Mouse (Mus musculus) central nervous system, embryonic 18 days (tissue): ENCODE measurements around the gene Olfr732. TPM values are rescaled to one million over a fixed set of nuclear protein-coding genes. Genes with fewer than 3 reads are reported as not detected.

Experiments
- polyA plus RNA-seq: library from polyadenylated mRNA; depleted of rRNA; stranded (reverse); fragments of >200 nt; gene quantifications from 2 replicates; pipeline ENCODE4 v1.2.3, GENCODE M21; 2012; rRNA removed

The Olfr732 gene
- polyA plus RNA-seq: not detected in 2 replicates

DNA sequence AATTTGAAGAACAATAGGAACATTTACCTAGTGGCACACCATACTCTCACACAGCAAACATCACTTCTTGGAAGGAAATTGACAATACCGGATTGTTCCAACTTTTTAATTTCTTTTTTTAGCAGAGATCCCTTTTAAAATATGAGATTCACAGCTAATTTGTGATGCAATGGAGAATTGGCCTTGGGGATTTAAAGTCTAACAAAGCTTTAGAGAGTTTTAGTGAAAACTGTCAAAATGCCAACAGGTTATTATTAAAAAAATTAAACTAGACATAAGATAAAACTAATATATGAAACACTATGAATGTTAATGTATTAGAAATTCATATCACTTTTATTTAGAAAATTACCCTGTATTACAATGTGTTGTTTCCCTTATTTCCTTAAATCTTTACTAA, at the start of gene Olfr732:
TSS of gene Olfr732 (minus strand) at position 101 of the 400 bp plus-strand sequence.

DNA sequence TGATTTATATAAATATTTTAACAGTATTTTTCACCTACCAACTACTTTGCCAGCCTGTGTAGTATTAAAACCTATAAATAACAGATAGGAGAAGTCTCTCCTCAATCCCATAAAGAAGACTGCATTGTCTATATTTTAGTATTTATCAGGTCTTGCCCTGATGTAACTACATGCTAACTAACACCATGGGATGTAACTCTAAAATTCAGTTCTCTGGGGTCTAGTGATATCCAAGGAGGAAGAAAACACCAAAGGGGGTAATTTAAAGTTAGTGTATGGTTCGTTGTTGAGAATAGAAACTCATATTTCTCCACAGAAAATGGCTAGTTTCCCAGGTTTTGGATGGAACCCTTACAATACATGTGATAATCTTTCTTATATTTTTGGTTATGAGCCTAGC, 42.7 kb upstream of the Olfr732 start, which contains the start of gene Olfr734:
TSS of gene Olfr734 (minus strand) at position 101 of the 400 bp plus-strand sequence.

DNA sequence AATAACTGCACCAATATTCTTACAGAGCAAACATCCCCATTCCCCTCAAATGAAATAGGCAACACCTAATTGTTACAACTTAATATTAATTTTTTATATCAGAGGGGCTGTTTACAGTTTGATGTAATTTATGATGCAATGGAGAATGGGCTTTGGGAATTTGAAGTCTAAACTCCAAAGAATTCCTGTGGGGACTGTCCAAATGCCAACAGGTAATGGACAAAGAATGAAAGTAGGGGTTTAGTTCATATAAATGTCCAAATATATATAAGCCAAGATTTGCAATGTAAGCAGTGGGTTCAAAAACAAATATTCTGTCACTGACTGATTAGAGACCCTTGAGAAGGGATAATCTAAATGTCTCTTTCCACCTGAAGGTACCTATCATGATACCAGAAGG, 17.4 kb upstream of the Olfr732 start, which contains the start of gene Olfr733:
TSS of gene Olfr733 (minus strand) at position 101 of the 400 bp plus-strand sequence.

DNA sequence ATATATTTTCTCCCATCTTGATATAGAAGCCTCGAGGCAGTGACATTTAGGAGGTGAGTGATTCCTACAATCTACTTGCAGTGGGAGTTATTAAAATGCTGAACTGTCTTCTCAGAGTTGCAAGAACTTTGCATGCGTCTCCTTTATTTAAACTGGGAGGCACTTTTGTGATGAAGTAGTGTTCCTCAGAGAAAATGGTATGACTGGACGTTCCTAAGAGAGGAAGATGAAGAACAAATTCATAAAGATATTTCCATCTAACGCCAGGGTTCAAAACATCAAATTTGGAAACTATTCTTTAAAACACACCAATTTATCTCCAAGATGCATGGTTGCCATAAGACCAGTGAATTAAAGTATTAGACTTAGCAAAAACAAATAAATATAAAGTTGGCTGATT, 42.2 kb downstream of the Olfr732 start, which contains the start of gene Olfr731:
TSS of gene Olfr731 (minus strand) at position 101 of the 400 bp plus-strand sequence.

Other genes starting within 250 kb of the Olfr732 start
- gene Olfr725, start 243.8 kb downstream of the Olfr732 start, polyA plus RNA-seq: not detected in 2 replicates
- not detected in 2 replicates for gene Olfr726, start 193.3 kb downstream of the Olfr732 start, polyA plus RNA-seq
- gene Olfr727, start 161.0 kb downstream of the Olfr732 start, polyA plus RNA-seq: not detected in 2 replicates
- gene Olfr728, start 141.5 kb downstream of the Olfr732 start, polyA plus RNA-seq: not detected in 2 replicates
- not detected in 2 replicates for gene Olfr729, start 131.3 kb downstream of the Olfr732 start, polyA plus RNA-seq
- not detected in 2 replicates for gene Olfr730, start 96.0 kb downstream of the Olfr732 start, polyA plus RNA-seq
- gene Olfr731, start 42.3 kb downstream of the Olfr732 start, polyA plus RNA-seq: not detected in 2 replicates
- not detected in 2 replicates for gene Olfr733, start 17.3 kb upstream of the Olfr732 start, polyA plus RNA-seq
- gene Olfr734, start 42.6 kb upstream of the Olfr732 start, polyA plus RNA-seq: not detected in 2 replicates
- gene Olfr735, start 64.7 kb upstream of the Olfr732 start, polyA plus RNA-seq: not detected in 2 replicates
- gene Tlr11, start 73.7 kb upstream of the Olfr732 start, polyA plus RNA-seq: not detected in 2 replicates
- gene Olfr736, start 97.0 kb upstream of the Olfr732 start, polyA plus RNA-seq: not detected in 2 replicates
- not detected in 2 replicates for gene Olfr738, start 123.4 kb upstream of the Olfr732 start, polyA plus RNA-seq
- gene Olfr739, start 134.4 kb upstream of the Olfr732 start, polyA plus RNA-seq: not detected in 2 replicates
- not detected in 2 replicates for gene Olfr740, start 161.3 kb upstream of the Olfr732 start, polyA plus RNA-seq
- not detected in 2 replicates for gene Olfr741, start 188.5 kb upstream of the Olfr732 start, polyA plus RNA-seq
- gene Olfr742, start 219.4 kb upstream of the Olfr732 start, polyA plus RNA-seq: not detected in 2 replicates
- not detected in 2 replicates for gene Olfr743, start 237.6 kb upstream of the Olfr732 start, polyA plus RNA-seq